Mouse (Mus musculus): ENCODE measurements around the gene Mical3. TPM values are rescaled to one million over a fixed set of nuclear protein-coding genes. Genes with fewer than 3 reads are reported as not detected.
A peak's percentile ranks its signal among the peaks of the same experiment; 100 is the strongest.

Mical3 gene
- polyA plus RNA-seq, 1 experiment, result 10.3 TPM

- TF ChIP-seq CEBPB (IDR thresholded peaks at IDR 0.05; ENCODE audit: low read depth) (no peak), MYOD1 (IDR thresholded peaks at IDR 0.05; ENCODE audit: control insufficient read depth, insufficient read length, low read depth) (no peak), FOSL1 (IDR thresholded peaks at IDR 0.05; ENCODE audit: insufficient read depth, low read length, poor library complexity, severe bottlenecking) (no peak), MYOG (IDR thresholded peaks at IDR 0.05; ENCODE audit: control insufficient read depth, extremely low read depth, insufficient read length) (no peak), CTCF (IDR thresholded peaks at IDR 0.05; ENCODE audit: control insufficient read depth, insufficient read depth, insufficient read length) (no peak), MAX (IDR thresholded peaks at IDR 0.05) (no peak), USF1 (IDR thresholded peaks at IDR 0.05; ENCODE audit: low read depth) (no peak)
- H3K36me3 ChIP-seq (ENCODE audit: control insufficient read depth, insufficient read depth), result no peaks in the 10 kb centered on the region
Observed at GRCm38 (mm10) chr6:121137222-121137621, 6.4 kb upstream of the Mical3 start.

GRCm38 (mm10) chr6:121134884-121135283, 4.1 kb upstream of the Mical3 start:
- no peak for TF ChIP-seq CTCF (IDR thresholded peaks at IDR 0.05; ENCODE audit: control insufficient read depth, insufficient read depth, insufficient read length)
- TF ChIP-seq MAX (IDR thresholded peaks at IDR 0.05), result no peak
- TF ChIP-seq FOSL1 (IDR thresholded peaks at IDR 0.05; ENCODE audit: insufficient read depth, low read length, poor library complexity, severe bottlenecking), result no peak
- H3K79me2 ChIP-seq (ENCODE audit: control insufficient read depth, insufficient read depth), result no peaks in the 10 kb centered on the region
- no peak overlapping the region for H3K4me3 ChIP-seq (ENCODE audit: insufficient read depth, poor library complexity, severe bottlenecking)

More at GRCm38 (mm10) chr6:121137222-121137621, 6.4 kb upstream of the Mical3 start:
- H3K79me3 ChIP-seq (ENCODE audit: low read depth), result no peaks in the 10 kb centered on the region
- H3K79me2 ChIP-seq (ENCODE audit: control insufficient read depth, insufficient read depth), result no peaks in the 10 kb centered on the region
- H3K27me3 ChIP-seq (ENCODE audit: control insufficient read depth, insufficient read depth, insufficient read length), result no peaks in the 10 kb centered on the region
- H3ac ChIP-seq (ENCODE audit: control insufficient read depth, insufficient read length, low read depth), result no peak overlapping the region
- no peak overlapping the region for H3K4me3 ChIP-seq (ENCODE audit: insufficient read depth, poor library complexity, severe bottlenecking)

GRCm38 (mm10) chr6:121134249-121134648, 3.5 kb upstream of the Mical3 start:
- H3K4me3 ChIP-seq (ENCODE audit: insufficient read depth, poor library complexity, severe bottlenecking), result no peak overlapping the region
- no peak overlapping the region for H3ac ChIP-seq (ENCODE audit: control insufficient read depth, insufficient read length, low read depth)
- TF ChIP-seq MYOD1 (IDR thresholded peaks at IDR 0.05; ENCODE audit: control insufficient read depth, insufficient read length, low read depth) (no peak), FOSL1 (IDR thresholded peaks at IDR 0.05; ENCODE audit: insufficient read depth, low read length, poor library complexity, severe bottlenecking) (no peak), USF1 (IDR thresholded peaks at IDR 0.05; ENCODE audit: low read depth) (no peak), CTCF (IDR thresholded peaks at IDR 0.05; ENCODE audit: control insufficient read depth, insufficient read depth, insufficient read length) (no peak), MYOG (IDR thresholded peaks at IDR 0.05; ENCODE audit: control insufficient read depth, extremely low read depth, insufficient read length) (no peak), MAX (IDR thresholded peaks at IDR 0.05) (no peak), CEBPB (IDR thresholded peaks at IDR 0.05; ENCODE audit: low read depth) (no peak)

More at GRCm38 (mm10) chr6:121134884-121135283, 4.1 kb upstream of the Mical3 start:
- Histone ChIP-seq H3ac (ENCODE audit: control insufficient read depth, insufficient read length, low read depth) (no peak overlapping the region), H3K36me3 (ENCODE audit: control insufficient read depth, insufficient read depth) (no peaks in the 10 kb centered on the region), H3K79me3 (ENCODE audit: low read depth) (no peaks in the 10 kb centered on the region), H3K27me3 (ENCODE audit: control insufficient read depth, insufficient read depth, insufficient read length) (no peaks in the 10 kb centered on the region)

GRCm38 (mm10) chr6:121130039-121130705, 627 bp downstream of the Mical3 start:
- H3K4me3 ChIP-seq (ENCODE audit: insufficient read depth, poor library complexity, severe bottlenecking), result no peak overlapping the region
- no peaks in the 10 kb centered on the region for H3K27me3 ChIP-seq (ENCODE audit: control insufficient read depth, insufficient read depth, insufficient read length)
- no peak overlapping the region for H3ac ChIP-seq (ENCODE audit: control insufficient read depth, insufficient read length, low read depth)
- no peaks in the 10 kb centered on the region for H3K79me3 ChIP-seq (ENCODE audit: low read depth)
- H3K36me3 ChIP-seq (ENCODE audit: control insufficient read depth, insufficient read depth), result no peaks in the 10 kb centered on the region
- TF ChIP-seq MYOD1 (IDR thresholded peaks at IDR 0.05; ENCODE audit: control insufficient read depth, insufficient read length, low read depth) (no peak), CTCF (IDR thresholded peaks at IDR 0.05; ENCODE audit: control insufficient read depth, insufficient read depth, insufficient read length) (peak; percentile 90), MYOG (IDR thresholded peaks at IDR 0.05; ENCODE audit: control insufficient read depth, extremely low read depth, insufficient read length) (no peak), MAX (IDR thresholded peaks at IDR 0.05) (peak; percentile 74), USF1 (IDR thresholded peaks at IDR 0.05; ENCODE audit: low read depth) (peak; percentile 32), FOSL1 (IDR thresholded peaks at IDR 0.05; ENCODE audit: insufficient read depth, low read length, poor library complexity, severe bottlenecking) (no peak), CEBPB (IDR thresholded peaks at IDR 0.05; ENCODE audit: low read depth) (no peak)
- no peaks in the 10 kb centered on the region for H3K79me2 ChIP-seq (ENCODE audit: control insufficient read depth, insufficient read depth)

More at GRCm38 (mm10) chr6:121134249-121134648, 3.5 kb upstream of the Mical3 start:
- Histone ChIP-seq H3K36me3 (ENCODE audit: control insufficient read depth, insufficient read depth) (no peaks in the 10 kb centered on the region), H3K27me3 (ENCODE audit: control insufficient read depth, insufficient read depth, insufficient read length) (no peaks in the 10 kb centered on the region), H3K79me2 (ENCODE audit: control insufficient read depth, insufficient read depth) (no peaks in the 10 kb centered on the region), H3K79me3 (ENCODE audit: low read depth) (no peaks in the 10 kb centered on the region)

- Histone ChIP-seq H3ac (ENCODE audit: control insufficient read depth, insufficient read length, low read depth) (no peak overlapping the region), H3K36me3 (ENCODE audit: control insufficient read depth, insufficient read depth) (no peaks in the 10 kb centered on the region), H3K4me3 (ENCODE audit: insufficient read depth, poor library complexity, severe bottlenecking) (no peak overlapping the region), H3K79me2 (ENCODE audit: control insufficient read depth, insufficient read depth) (no peaks in the 10 kb centered on the region), H3K27me3 (ENCODE audit: control insufficient read depth, insufficient read depth, insufficient read length) (no peaks in the 10 kb centered on the region), H3K79me3 (ENCODE audit: low read depth) (no peaks in the 10 kb centered on the region)
- TF ChIP-seq CTCF (IDR thresholded peaks at IDR 0.05; ENCODE audit: control insufficient read depth, insufficient read depth, insufficient read length) (no peak), FOSL1 (IDR thresholded peaks at IDR 0.05; ENCODE audit: insufficient read depth, low read length, poor library complexity, severe bottlenecking) (no peak), USF1 (IDR thresholded peaks at IDR 0.05; ENCODE audit: low read depth) (no peak), MYOG (IDR thresholded peaks at IDR 0.05; ENCODE audit: control insufficient read depth, extremely low read depth, insufficient read length) (no peak), MYOD1 (IDR thresholded peaks at IDR 0.05; ENCODE audit: control insufficient read depth, insufficient read length, low read depth) (no peak), CEBPB (IDR thresholded peaks at IDR 0.05; ENCODE audit: low read depth) (no peak), MAX (IDR thresholded peaks at IDR 0.05) (no peak)
Observed at GRCm38 (mm10) chr6:121129506-121129905, 1.3 kb downstream of the Mical3 start.

All from C2C12 (cell line).